Mouse (Mus musculus): Measurements from ENCODE around the gene Pkp4. TPM values are rescaled to one million over a fixed set of nuclear protein-coding genes. Genes with fewer than 3 reads are reported as not detected.

Gene Pkp4
- 9.2 and 10.3 TPM in 2 replicates for polyA plus RNA-seq (2012; rRNA removed)

DNA sequence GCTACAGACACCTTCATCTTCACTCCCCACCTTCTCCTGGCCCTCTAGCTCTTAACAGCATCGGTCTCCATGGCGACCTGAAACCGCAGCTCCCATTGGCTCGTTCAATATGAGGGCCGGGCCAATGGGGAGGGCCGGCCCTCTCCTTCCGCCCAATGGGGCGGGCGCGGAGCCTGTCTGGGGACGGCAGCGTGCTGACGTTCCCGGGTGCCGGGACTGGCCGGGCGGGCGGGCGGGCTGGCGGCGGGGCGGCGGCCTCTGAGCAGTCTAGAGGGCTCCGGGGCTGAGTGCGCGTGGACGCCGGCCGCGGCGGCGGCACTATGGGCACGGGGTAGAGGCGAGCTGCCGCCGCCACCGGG lies at the start of gene Pkp4, which contains the start of gene Ccdc148:
Pkp4 (plus strand) TSS at position 246 of the 359 bp plus-strand sequence.
Ccdc148 (minus strand) TSS at position 79 of the 359 bp plus-strand sequence.

Other genes starting within 250 kb of the Pkp4 start
- 0.20 and 0.33 TPM in 2 replicates for gene Ccdc148, start 167 bp upstream of the Pkp4 start, polyA plus RNA-seq (2012; rRNA removed)

Measured in liver, embryonic 14 days (tissue).